Mouse (Mus musculus) liver, embryonic 14.5 days (tissue): Measurements from ENCODE around the gene Desi1.

Experiments used
- CTCF ChIP-seq: IDR thresholded peaks from 2 replicates; pipeline ENCODE4 v1.5.1; 2016; ENCODE audit warnings: antibody characterized with exemption, low read depth, control low read depth
- EP300 ChIP-seq: IDR thresholded peaks from 2 replicates; pipeline ENCODE4 v1.6.1; 2016; ENCODE audit warnings: antibody characterized with exemption, low read depth

GRCm38 (mm10) chr15:81987646-81988045, 46.0 kb downstream of the Desi1 start, which contains the start of gene Xrcc6:
- no peak for TF ChIP-seq CTCF
- TF ChIP-seq EP300 = no peak
